Mouse (Mus musculus) heart, embryonic 12.5 days (tissue): ENCODE measurements around the gene Muc1. TPM values are rescaled to one million over a fixed set of nuclear protein-coding genes. Genes with fewer than 3 reads are reported as not detected.

Source experiments
- ATAC-seq: fragments of 200-750 bp; cut with Nextera tagmentation; 2 replicates; pipeline ENCODE4 v1.8.0; 2017; ENCODE audit warnings: moderate TSS enrichment, moderate library complexity; ENCODE audit not compliant: insufficient number of reproducible peaks, low FRiP score
- H3K27ac ChIP-seq: fragments of 300-500 bp; sonication (generic); 2 replicates; pipeline ENCODE4 v1.5.1; 2016; ENCODE audit warnings: mild to moderate bottlenecking, moderate library complexity; ENCODE audit not compliant: poor library complexity, severe bottlenecking
- H3K27me3 ChIP-seq: fragments of 300-500 bp; sonication (generic); replicated peaks from 2 replicates; pipeline ENCODE4 v1.6.1; 2016; ENCODE audit warnings: mild to moderate bottlenecking, moderate library complexity
- H3K36me3 ChIP-seq: fragments of 300-500 bp; sonication (generic); 2 replicates; pipeline ENCODE4 v1.6.1; 2016; ENCODE audit warnings: mild to moderate bottlenecking, moderate library complexity
- H3K4me1 ChIP-seq: fragments of 300-500 bp; sonication (generic); replicated peaks from 2 replicates; pipeline ENCODE4 v1.6.1; 2016; ENCODE audit warnings: mild to moderate bottlenecking
- H3K4me2 ChIP-seq: fragments of 300-500 bp; sonication (generic); 2 replicates; pipeline ENCODE4 v1.6.1; 2016; ENCODE audit warnings: mild to moderate bottlenecking, moderate library complexity
- H3K4me3 ChIP-seq: fragments of 300-500 bp; sonication (generic); 2 replicates; pipeline ENCODE4 v1.5.1; 2016; ENCODE audit warnings: mild to moderate bottlenecking
- H3K9ac ChIP-seq: fragments of 300-500 bp; sonication (generic); 2 replicates; pipeline ENCODE4 v1.6.1; 2016; ENCODE audit warnings: mild to moderate bottlenecking, moderate library complexity
- H3K9me3 ChIP-seq: fragments of 300-500 bp; sonication (generic); replicated peaks from 2 replicates; pipeline ENCODE4 v1.6.1; 2016; ENCODE audit warnings: mild to moderate bottlenecking, moderate library complexity
- WGBS: fragments of 180-500 bp; shearing (Covaris S2); methylation state at CpG from one replicate; pipeline ENCODE4 v1.1.7; 2016; 5-methylcytosine and 5-hydroxymethylcytosine counted together
- polyA plus RNA-seq: library from polyadenylated mRNA; unstranded; fragments of >200 nt; fragmentation: Nextera tagmentation; extraction: Ambion mirVana; gene quantifications from 2 replicates; pipeline ENCODE4 v1.2.1, GENCODE M21; 2016

Muc1 gene
- polyA plus RNA-seq, 1 experiment from 2014 or later: not detected

DNA sequence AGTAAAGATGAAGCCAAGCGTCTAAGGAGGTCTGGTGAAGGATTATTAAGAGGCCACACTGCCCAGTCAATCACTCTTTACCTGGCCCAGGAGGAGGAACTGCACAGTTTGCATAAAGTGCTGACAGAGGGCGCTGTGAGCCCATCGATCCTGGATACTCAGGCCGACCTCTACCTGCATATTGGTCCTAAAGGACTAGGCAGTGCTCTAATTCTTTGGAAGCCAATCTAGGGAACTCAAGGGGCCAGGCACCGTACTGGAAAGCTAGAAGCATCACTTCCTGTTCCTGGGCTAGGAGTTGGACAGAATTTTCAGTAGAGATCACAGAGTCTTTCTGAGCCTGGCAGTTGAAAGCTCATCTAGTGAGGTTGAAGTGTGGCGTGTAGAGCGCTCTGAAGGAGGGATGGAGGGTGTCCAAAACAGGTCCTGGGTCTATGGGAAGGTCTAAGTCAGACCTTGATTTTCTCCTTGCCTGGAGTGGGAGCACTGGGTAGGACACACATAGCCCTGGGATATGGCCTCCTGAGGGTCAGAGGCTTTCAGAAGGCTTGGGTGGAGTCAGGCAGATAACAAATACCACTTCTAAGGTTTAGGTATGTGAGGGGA, 21.7 kb downstream of the Muc1 start:
- 0 out of 2 replicates have a peak overlapping the region, but pooled peaks have one; percentile 55 for H3K4me2 ChIP-seq

DNA sequence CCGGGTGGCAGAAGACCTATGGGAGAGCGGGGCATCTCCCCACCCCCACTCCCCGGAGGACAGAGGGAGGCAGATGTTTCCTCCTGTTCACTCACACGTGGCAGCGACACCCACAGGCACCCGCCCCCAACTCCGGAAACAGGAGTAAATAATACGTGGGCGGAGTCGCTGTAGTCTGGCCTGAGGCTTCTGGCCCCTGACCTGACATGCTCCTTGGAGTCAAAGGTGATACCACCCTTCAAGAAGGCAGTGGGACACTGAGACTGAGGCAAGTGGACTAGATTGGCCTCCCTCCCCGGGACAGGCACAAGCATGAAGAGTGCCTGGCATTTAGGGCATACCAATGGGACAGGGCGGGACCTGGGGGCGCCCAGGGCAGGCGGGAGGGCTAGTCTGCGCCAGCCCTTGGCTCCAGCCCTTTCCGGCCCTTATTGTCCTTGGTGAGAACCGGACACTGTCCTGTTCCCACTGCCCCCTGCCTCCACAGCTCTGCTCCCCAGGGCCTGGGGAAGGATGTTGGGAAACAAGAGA, 22.6 kb downstream of the Muc1 start:
- WGBS: 5% methylated on average over 17 of the region's 17 CpGs
- H3K27me3 ChIP-seq: peaks cover 6% of the 10 kb centered on the region; the same call in 1 of the 2 replicates
- peaks cover 28% of the 10 kb centered on the region for H3K4me1 ChIP-seq
- H3K27ac ChIP-seq: 0 out of 2 replicates have a peak overlapping the region, but pooled peaks have one; percentile 4
- H3K4me2 ChIP-seq: peak overlapping the region; percentile 55
- no peaks in the 10 kb centered on the region for H3K9me3 ChIP-seq
- peak overlapping the region; percentile 10; the same call in 1 of the 2 replicates for H3K4me3 ChIP-seq
- H3K9ac ChIP-seq: peak overlapping the region; percentile 15; the same call in 1 of the 2 replicates
- peak; percentile 70 for ATAC-seq
- peaks cover 21% of the 10 kb centered on the region for H3K36me3 ChIP-seq

More for the DNA sequence above, 21.7 kb downstream of the Muc1 start:
- Histone ChIP-seq H3K4me1 (peaks cover 34% of the 10 kb centered on the region), H3K27ac (no peak overlapping the region), H3K9ac (no peak overlapping the region), H3K4me3 (no peak overlapping the region), H3K36me3 (peaks cover 21% of the 10 kb centered on the region), H3K9me3 (no peaks in the 10 kb centered on the region), H3K27me3 (peaks cover 8% of the 10 kb centered on the region)
- 20% methylated on average over 7 of the region's 7 CpGs for WGBS
- no peak for ATAC-seq

DNA sequence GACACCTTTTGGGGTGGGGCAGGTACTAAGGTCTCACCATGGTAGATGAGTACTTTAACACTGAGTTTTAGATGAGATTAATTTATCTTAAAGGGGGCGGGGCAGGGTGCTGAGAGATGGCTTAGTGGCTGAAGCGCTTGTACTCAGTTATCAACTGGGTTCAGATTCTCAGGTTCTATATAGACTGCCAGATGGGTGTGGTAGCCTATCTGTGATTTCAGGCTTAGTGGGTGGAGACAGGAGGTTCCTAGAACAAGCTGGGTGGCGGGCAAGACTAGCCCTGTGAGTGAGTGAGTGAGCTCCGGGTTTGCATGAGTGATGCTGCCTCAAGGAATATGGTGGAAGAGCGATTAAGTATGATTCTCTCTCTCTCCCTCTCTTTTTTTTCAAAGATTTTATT, 26.1 kb downstream of the Muc1 start:
- Histone ChIP-seq H3K27ac (no peak overlapping the region), H3K36me3 (no peaks in the 10 kb centered on the region), H3K9ac (no peak overlapping the region), H3K27me3 (peaks cover 6% of the 10 kb centered on the region; the same call in 1 of the 2 replicates), H3K9me3 (no peaks in the 10 kb centered on the region), H3K4me3 (no peak overlapping the region), H3K4me1 (peaks cover 18% of the 10 kb centered on the region), H3K4me2 (no peak overlapping the region)
- ATAC-seq: no peak
- WGBS: 78% methylated on average over 5 of the region's 5 CpGs

DNA sequence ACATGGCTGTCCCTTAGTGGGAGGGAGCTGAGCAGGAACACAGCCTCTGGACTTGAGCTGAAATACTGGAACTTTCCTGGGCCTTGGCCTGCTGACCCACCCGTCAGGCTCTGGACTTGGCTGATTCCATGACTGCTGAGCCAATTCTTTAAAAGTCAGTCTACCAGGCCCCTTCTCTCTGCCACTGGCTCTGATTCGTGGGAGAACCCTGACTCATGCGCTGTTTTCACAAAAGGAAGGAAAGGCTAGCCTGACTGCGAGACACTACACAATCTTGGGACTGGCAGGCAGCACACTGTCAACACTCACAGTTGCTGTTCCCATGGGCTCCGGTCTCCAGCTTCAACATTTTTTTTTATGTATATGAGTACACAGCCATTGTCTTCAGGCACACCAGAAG, 27.3 kb downstream of the Muc1 start:
- Histone ChIP-seq H3K36me3 (no peaks in the 10 kb centered on the region), H3K4me1 (peaks cover 11% of the 10 kb centered on the region), H3K9ac (no peak overlapping the region), H3K9me3 (no peaks in the 10 kb centered on the region), H3K4me2 (no peak overlapping the region), H3K27me3 (peaks cover 6% of the 10 kb centered on the region; the same call in 1 of the 2 replicates), H3K4me3 (no peak overlapping the region), H3K27ac (no peak overlapping the region)
- ATAC-seq: no peak
- WGBS: 48% methylated on average over 5 of the region's 5 CpGs

DNA sequence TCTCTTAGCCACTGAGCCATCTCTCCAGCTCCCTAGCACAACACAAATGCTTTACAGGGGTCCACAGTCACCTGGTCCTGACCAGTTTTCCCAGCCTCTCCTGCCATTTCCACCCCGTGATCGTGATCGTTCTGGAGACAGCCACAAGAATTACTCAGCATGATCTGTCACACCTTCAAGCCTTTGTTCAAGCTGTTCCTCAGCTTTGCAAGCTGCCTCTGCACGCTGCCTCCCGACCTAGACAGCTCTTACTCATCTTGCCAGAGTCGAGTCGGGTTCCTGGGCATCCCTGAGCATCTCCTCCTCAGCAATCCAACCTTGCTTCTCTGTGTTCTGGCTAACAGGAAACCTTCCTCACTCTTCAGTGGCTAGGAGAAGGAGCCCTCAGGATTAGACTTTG, 30.2 kb downstream of the Muc1 start, which contains the start of gene Dpm3:
TSS of gene Dpm3 (plus strand) at position 283 of the 400 bp plus-strand sequence.
- H3K27ac ChIP-seq: no peak within 1 kb of the TSS
- no peaks in the 10 kb centered on the region for H3K9me3 ChIP-seq
- H3K9ac ChIP-seq: no peak within 1 kb of the TSS
- H3K4me2 ChIP-seq: no peak within 1 kb of the TSS
- WGBS: 46% methylated on average over 7 of the region's 7 CpGs
- no peak for ATAC-seq
- H3K4me1 ChIP-seq: 0 out of 2 replicates have a peak, but pooled peaks cover 7% of the 10 kb centered on the region
- no peaks in the 10 kb centered on the region for H3K36me3 ChIP-seq
- no peaks in the 10 kb centered on the region for H3K27me3 ChIP-seq
- no peak within 1 kb of the TSS for H3K4me3 ChIP-seq

DNA sequence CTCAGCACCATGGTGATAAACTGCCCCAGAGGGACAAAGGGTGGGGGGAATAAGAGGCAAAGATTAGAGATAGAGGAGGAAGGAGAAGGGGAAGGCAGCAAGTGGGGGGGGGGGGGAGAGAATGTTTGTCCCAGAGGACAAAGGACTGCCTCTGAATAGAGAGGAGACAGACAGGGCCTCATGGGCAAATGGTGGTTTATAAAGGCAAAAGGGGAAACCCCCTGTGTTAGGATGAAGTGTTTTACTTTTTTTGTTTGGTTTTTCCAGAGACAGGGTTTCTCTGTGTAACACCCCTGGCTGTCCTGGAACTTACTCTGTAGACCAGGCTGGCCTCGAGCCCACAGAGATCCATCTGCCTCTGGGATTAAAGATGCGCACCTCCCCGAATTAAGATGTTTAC, 31.4 kb downstream of the Muc1 start:
- Histone ChIP-seq H3K27me3 (no peaks in the 10 kb centered on the region), H3K4me2 (no peak overlapping the region), H3K4me1 (0 out of 2 replicates have a peak, but pooled peaks cover 7% of the 10 kb centered on the region), H3K4me3 (no peak overlapping the region), H3K36me3 (no peaks in the 10 kb centered on the region), H3K27ac (no peak overlapping the region), H3K9me3 (no peaks in the 10 kb centered on the region), H3K9ac (no peak overlapping the region)
- no peak for ATAC-seq
- 77% methylated on average over 3 of the region's 3 CpGs for WGBS

DNA sequence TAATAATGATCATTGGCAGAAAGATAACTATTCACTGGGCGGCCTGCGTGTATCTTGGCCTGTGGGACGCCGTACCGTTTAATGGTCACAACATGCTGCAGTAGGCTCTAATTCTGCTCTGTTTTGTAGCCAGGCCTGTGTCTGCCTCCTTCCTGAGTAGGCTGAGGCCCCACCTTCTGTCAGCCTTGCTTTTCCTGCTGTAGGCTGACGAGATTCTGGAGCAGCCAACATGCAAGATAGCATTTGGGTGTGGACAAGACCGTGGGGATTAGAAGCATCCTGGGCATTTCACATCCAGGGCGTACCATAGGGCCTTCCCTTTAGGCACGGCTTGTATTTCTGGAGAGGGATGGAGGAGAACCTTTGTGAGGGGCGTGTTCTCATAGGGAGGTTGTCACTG, 33.6 kb downstream of the Muc1 start:
- H3K9ac ChIP-seq: no peak overlapping the region
- peak overlapping the region; percentile 55; the same call in 1 of the 2 replicates for H3K27ac ChIP-seq
- H3K4me2 ChIP-seq: no peak overlapping the region
- H3K36me3 ChIP-seq: no peaks in the 10 kb centered on the region
- H3K9me3 ChIP-seq: no peaks in the 10 kb centered on the region
- H3K4me1 ChIP-seq: peaks cover 14% of the 10 kb centered on the region
- WGBS: 50% methylated on average over 10 of the region's 10 CpGs
- no peaks in the 10 kb centered on the region for H3K27me3 ChIP-seq
- no peak overlapping the region for H3K4me3 ChIP-seq
- no peak for ATAC-seq

DNA sequence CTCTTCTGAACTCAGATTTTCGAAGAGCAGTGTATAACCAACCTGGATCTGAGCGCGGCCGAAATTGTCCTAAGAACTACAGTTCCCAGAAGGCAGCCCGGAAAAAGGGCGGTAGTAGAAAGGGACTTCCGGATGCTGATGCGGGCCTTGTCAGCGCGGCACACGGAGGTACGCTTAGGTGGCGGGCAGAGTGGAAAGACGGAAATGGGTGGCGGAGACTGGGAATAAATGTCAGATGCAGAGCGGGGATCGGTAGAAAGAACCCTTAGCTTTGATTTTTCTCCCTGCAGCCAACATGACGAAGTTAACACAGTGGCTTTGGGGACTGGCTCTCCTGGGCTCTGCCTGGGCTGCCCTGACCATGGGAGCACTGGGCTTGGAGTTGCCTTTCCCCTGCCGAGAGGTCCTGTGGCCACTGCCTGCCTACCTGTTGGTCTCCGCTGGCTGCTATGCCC, 37.6 kb downstream of the Muc1 start:
- ATAC-seq: peak; percentile 75
- Histone ChIP-seq H3K36me3 (peaks cover 7% of the 10 kb centered on the region; the same call in 1 of the 2 replicates), H3K27me3 (no peaks in the 10 kb centered on the region), H3K9ac (peak overlapping the region; percentile 91), H3K27ac (peak overlapping the region; percentile 55), H3K4me2 (peak overlapping the region; percentile 95), H3K4me1 (peaks cover 44% of the 10 kb centered on the region), H3K4me3 (peak overlapping the region; percentile 70), H3K9me3 (no peaks in the 10 kb centered on the region)
- whole genome bisulfite sequencing: under 1% methylated on average over 20 of the region's 20 CpGs

DNA sequence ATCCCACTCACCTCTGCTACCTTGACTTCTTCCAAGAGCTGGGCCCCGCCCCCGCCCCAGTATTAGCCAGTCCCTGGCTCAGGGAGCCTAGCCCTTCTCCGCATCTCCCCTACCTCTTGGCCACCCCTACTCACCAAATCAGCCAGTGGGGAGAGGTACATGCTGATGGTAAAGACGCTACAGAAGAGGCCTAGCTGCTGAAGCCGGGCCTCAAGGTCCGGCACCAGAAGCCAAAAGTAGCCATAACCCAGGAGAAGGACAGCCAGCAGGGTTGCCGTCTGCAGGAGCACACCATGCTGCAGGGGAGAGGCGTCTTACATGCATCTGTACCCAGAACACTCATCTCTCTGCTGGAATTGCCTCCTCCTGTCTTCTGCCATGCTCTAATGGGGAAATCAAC, 40.1 kb downstream of the Muc1 start:
- Histone ChIP-seq H3K27ac (no peak overlapping the region), H3K9me3 (no peaks in the 10 kb centered on the region), H3K4me3 (no peak overlapping the region), H3K27me3 (no peaks in the 10 kb centered on the region), H3K4me2 (peak overlapping the region; percentile 90), H3K9ac (no peak overlapping the region; the same call in 1 of the 2 replicates), H3K36me3 (peaks cover 21% of the 10 kb centered on the region), H3K4me1 (peaks cover 43% of the 10 kb centered on the region)
- no peak for ATAC-seq
- 52% methylated on average over 8 of the region's 8 CpGs for WGBS

DNA sequence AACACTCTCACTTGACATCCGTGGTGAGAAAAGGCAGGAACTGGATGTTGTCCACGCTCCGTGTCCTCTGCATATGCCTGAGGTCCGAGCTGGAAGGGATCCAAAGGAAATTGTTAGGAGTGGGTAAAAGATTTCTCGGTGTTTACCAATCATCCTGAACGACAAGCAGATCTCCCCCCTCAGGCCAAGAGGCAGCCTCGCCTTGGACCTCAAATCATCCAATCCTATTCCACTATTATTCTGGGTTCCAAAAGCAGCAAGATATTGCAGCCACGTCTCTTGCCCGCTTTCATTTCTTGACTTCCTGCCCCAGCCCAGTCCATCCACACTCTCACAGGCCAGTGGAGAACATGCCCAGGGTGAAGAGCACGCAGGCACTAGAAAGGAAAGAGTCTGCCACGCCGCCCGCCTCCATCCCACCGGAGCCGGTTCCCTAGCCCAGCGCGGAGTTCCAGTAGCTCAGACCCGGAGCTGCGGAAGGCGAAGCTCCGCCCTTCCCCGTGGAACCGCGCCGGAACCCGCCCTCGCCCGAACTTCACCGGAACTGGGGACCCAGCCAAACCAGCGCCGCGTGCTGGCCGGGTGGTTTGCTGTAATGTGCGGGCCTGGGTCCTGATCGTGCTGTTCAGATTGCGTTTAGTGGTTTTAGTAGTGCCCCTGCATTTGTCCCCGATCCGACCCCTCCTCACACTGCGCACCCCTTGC, 41.3 kb downstream of the Muc1 start, which contains the start of gene Slc50a1:
TSS of gene Slc50a1 (minus strand) at position 520 of the 705 bp plus-strand sequence.
- Histone ChIP-seq H3K27me3 (no peaks in the 10 kb centered on the region), H3K9me3 (no peaks in the 10 kb centered on the region), H3K4me2 (peak within 1 kb of the TSS; percentile 90), H3K4me1 (peaks cover 43% of the 10 kb centered on the region), H3K9ac (peak within 1 kb of the TSS; percentile 84), H3K4me3 (peak within 1 kb of the TSS; percentile 63), H3K27ac (peak within 1 kb of the TSS; percentile 82), H3K36me3 (peaks cover 31% of the 10 kb centered on the region)
- 2% methylated on average over 39 of the region's 39 CpGs for WGBS
- peak; percentile 49 for ATAC-seq

DNA sequence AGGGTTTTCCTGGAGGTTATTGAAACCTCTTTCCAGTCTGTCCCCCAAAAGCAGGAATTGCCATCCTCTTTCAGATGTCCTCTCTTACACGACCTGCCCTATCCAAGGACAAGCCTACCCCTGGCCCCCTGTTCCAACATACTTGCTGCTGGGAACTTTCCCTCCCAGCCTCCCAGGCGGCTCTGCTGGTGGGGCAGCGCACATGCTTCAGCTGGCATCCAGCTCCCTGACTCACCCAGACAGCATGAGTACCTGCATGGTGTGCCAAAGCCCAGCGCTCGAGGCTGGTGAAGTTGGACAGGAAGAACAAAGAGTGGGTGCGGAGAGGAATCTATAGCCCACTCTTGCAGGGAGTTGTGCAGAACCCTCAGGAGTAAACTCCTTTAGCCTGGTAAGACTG, 42.0 kb downstream of the Muc1 start:
- no peaks in the 10 kb centered on the region for H3K27me3 ChIP-seq
- WGBS: 65% methylated on average over 6 of the region's 6 CpGs
- no peak for ATAC-seq
- H3K36me3 ChIP-seq: peaks cover 38% of the 10 kb centered on the region
- no peaks in the 10 kb centered on the region for H3K9me3 ChIP-seq
- peak overlapping the region; percentile 63; the same call in 1 of the 2 replicates for H3K4me3 ChIP-seq
- H3K9ac ChIP-seq: peak overlapping the region; percentile 84
- H3K4me1 ChIP-seq: peaks cover 43% of the 10 kb centered on the region
- peak overlapping the region; percentile 90 for H3K4me2 ChIP-seq
- H3K27ac ChIP-seq: peak overlapping the region; percentile 82
